Mouse (Mus musculus) megakaryocyte progenitor cell, adult 5-6 weeks (primary cell): ENCODE measurements at regions not wholly inside any gene's neighbourhood (a gene's known extent, or its start where the extent isn't known, plus 50 kb on each side); places are given as distances from the start of the nearest gene placed in this dataset.

Source experiments
- ATAC-seq: replicated peaks from 2 replicates; pipeline ENCODE4 v1.8.0; 2016; ENCODE audit warnings: mild to moderate bottlenecking, moderate TSS enrichment, inconsistent platforms; ENCODE audit not compliant: poor library complexity

- ATAC-seq = no peak
Observed at GRCm38 (mm10) chr11:50547776-50548175, 54.1 kb upstream of the Adamts2 start.

DNA sequence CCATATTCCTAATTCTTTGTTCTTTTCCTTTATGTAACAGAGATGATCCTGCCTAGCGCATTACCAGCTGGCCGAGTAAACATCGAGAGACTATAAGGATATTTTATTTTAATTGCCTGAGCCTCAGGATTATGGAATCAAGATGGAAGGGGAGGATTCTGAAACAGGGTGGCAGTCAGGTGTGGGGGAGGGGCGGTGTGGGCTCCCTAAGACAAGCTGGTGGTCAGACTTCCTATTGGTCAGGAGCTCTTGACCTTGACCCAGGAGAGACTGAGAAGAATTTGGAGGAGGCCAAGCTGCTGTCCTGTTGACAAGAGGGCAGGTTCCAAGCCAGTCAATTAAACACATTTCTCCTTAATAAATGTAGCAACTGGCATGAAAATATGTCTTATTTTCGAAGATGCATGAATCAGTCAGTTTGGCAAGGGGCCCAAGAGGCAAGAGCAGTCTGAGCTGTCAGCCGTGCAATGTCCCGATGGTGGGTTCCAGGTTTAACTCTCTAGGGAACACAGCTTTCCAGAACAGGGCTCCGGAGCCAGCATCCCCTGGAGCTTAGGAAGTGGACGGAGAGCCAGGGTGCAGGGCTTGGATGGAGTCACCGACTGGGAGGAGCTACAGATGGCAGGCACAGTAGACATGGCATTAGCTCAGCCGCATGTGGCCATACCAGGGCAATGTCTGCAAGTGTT lies 55.3 kb upstream of the Adamts2 start:
- ATAC-seq = no peak

DNA sequence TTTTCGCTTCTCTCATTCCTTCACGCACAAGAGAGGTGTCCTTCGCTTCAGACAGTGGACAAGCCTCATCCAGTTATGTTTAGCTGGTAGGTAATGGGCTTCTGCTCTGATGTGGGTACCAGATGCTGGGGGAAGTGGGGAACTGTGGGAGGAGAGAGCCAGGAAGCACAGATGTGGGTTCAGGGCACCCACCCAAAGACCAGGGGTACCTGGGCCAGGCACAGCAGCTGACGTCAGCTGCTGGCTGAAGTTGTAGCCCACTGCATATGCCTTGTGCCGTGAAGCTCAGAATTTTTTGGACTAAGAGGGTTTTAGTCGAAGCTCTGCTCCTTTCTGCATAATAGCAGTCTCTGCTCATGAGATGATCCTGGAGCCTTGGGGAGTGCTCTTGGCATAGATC lies 56.5 kb upstream of the Adamts2 start:
- ATAC-seq = no peak

DNA sequence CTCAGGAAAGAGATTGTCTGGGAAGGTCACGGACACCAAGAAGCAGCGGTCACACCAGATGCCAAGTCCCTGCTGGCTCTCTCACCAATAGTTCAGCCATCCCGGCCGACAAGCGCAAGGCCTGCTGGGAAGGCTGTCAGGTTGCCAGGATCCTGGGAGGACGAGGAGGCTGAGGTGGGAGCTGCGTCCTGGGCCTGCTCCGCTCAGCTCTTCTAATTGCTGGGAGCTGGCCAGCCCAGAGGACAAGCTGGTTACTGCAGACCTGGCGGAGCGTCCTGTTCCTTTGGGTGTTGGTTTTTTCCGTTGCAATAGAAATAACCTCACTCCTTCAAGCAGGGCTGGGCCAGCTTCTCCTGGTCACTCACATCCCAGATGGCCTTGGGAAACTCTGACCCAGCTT lies 61.7 kb upstream of the Adamts2 start:
- no peak for ATAC-seq

DNA sequence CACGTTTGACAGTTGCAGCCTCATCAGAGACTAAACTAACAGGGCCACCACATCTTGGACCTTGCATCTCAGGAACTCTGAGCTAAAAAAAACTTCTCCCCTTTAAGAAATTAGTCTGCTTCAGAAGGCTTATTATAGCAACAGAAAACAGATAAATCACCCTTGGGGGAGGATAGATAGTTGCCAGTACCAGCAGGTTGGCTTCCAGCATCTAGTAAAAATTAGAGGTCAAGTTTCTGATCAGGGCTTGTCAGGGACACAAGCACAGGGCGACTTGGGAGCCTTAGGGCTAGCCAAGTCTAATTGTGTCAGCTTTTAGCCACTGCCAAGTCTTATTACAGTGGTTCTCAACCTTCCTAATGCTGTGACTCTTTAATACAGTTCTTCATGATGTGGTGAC lies 67.6 kb upstream of the Adamts2 start:
- no peak for ATAC-seq

DNA sequence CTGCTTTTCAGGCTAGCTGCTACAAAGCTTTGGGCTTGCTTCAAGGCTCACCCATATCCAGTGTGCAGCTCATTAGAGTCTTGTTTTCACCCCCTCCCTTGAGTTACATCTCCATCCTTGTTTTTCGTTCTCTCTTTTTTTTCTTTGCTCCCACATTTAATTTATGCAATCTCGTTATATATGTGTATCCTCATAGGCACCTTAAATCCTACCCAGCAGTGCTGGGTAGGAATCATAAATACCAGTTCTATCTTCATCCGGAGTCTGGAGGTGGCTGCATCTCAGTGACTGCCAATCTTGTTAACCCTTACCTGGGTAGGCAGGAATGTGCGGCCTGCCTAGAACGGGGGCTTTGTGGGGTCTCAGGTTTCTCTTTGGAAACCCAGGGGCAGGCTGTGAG lies 74.0 kb upstream of the Adamts2 start:
- ATAC-seq = no peak

DNA sequence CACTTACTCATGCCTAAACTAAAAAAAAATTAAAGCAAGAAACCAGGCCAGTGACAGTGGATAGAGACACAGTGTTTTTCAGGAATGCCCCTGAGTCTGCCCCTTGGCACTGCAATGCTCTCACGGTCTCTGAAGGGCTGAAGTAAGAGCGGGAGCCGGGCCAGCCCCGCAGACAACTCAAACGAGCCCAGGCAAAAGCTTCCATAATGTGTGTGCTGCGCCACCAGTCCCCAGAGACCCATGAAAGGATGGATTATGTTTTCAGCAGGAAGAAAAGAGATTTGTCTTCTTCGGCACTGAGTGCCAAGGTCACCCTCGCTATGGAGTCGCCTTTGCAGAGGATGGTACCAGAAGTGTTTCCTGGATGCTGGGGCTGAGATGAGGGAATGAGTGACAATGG lies 81.7 kb upstream of the Adamts2 start:
- no peak for ATAC-seq

GRCm38 (mm10) chr11:50507882-50508281 lies 77.0 kb upstream of the Rufy1 start:
- ATAC-seq = peak; percentile 70

- no peak for ATAC-seq
Observed at GRCm38 (mm10) chr11:50507498-50507824, 76.5 kb upstream of the Rufy1 start.

DNA sequence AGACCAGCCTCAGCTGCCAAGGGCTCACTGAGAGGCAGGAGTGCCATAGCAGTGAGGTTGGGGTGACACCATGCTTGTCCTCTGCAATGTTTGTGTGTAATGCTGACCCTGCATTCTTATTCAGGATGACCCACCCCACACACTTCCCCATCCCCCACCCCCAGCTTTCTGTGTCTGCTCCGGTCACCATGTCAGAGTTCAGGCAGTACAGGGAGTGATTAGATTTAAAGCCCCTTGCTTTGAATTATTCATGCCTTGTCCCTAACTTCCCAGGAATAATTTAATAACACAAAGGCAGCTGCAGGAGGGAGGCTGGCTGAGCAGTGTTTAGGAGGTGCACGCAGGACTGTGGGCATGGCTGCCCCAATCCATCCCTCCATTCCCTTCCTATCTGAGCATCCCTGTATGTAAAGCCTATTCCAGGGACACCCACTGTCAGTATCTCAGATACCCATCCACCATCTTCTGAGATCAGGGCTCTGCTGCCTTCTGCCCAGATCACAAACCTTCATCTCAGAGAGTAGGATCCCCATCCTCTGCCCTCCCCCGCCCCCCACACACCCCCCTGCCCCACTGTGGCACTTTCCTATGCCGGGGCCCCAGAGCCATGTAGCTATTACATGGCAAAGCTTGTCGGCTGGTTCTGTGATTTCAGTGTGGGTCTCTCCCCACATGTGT lies 76.0 kb upstream of the Rufy1 start:
- no peak for ATAC-seq

DNA sequence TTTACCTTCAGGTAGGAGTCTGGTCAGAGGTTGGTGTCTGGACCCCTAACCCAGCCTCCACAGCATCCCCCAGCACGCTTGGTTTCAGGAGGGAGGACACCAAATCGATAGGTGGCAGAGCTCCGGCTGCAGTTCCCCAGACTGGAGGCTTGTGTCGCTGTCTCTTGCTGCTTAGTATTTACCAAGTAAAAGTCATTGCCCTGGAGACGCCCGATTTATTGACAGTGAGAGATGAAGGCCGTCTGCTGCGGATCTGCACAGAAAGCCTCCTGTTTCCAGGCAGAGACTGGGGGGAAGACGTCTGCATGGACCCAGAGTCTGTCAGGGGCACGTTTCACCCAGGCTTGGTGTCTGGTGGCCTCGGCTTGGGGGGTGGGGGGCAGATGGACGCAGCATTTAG lies 70.4 kb upstream of the Rufy1 start:
- no peak for ATAC-seq

- no peak for ATAC-seq
Observed at GRCm38 (mm10) chr11:50493123-50493476, 62.2 kb upstream of the Rufy1 start.

DNA sequence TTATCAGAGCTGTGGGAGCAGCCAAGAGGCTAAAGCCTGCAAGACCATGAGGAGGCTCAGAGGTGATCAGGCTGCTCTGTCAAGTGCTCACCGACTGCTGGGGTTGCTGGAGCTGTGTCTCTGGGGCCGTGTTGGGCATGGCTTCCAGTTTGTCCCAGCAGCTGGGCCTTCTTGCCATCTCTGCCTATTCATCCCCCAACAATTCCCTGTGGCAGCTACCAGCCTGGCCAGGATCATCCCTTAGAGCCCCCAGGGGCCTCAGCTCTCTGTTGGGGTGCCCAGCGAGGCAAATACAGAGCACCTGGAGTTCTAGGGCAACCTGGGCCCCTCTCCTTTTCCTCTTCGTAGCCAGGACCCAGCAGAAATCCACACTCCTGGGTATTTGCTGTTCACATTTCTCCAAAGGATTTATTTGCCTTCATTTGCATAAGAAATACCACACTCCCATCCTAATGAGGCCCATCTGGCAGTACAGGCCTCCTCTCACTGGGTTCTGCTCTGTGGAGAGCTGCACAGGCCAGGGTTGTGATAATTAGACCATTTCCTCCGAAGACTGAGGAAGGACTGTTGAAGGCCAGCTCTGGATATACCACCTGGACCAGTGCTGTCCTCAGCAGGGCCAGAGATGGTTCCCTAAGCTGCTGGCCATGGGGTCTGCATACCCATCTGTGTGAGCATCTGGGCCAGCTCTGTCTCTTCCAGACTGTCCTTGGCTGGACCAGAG lies 61.6 kb upstream of the Rufy1 start:
- no peak for ATAC-seq

DNA sequence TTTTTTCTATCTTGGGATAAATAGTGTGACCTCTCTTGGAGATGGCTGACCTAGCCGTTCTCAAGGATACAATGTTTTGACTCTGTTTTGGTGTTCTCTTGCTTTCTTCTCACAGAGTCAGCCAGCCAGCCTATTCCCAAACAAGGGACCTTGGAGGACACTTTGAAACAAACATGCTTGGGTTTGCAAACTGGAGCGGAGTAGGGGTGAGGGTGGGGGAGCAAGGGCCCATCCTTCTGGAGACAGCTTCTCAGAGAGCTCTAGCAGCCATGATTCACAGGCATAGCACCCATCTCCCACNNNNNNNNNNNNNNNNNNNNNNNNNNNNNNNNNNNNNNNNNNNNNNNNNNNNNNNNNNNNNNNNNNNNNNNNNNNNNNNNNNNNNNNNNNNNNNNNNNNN lies 52.9 kb upstream of the Rufy1 start:
- no peak for ATAC-seq

DNA sequence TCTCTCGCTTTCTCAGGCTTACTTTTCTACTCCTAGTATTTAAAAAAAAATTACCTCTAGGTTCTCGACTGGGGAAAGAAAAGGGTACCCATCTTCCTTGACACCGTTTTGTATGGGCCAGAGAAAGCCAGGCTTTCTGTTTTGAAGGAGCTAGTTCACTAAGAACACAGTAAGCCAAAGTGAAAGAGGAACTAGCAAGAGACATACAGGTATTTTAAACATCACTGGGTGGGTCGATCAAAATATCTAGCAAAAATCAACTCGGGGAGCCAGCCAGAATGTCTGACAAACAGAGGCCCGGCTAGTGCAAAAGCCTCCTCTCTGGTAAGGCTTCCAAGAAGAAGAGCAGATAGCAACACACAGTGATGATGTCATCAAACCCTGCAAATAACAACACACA lies 52.2 kb upstream of the Rufy1 start:
- ATAC-seq = no peak

DNA sequence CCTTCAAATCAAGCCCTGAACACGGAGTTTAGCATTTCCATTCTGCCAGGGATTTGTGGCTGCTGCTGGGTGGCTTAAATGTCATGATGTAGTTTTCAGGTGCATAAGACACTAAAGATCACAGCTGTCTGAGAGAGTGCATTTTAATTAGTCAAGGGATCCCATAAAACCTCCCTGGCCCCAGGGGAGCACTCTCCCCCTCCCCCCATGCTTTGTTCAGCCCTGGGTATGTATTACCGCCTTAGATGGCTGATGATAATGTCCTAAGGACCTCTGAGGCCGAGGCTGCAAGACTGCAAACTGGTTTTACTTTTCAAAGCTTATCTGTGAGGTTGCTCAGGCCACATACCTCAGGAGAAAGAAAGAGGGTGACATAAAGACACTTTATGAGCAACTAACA lies 51.7 kb upstream of the Rufy1 start:
- ATAC-seq = no peak
